Mouse (Mus musculus) A20 (cell line): ENCODE data around the gene Dnajc5.
A peak's percentile ranks its signal among the peaks of the same experiment; 100 is the strongest.

Source experiments
- DNase-seq: peaks from one replicate; pipeline ENCODE4 v3.0.0-alpha.2; 2011; ENCODE audit warnings: low read depth, low spot score

Dnajc5 gene

GRCm38 (mm10) chr2:181572921-181573920 is 52.9 kb downstream of the Dnajc5 start:
- DNase-seq = no peak

- no peak for DNase-seq
These were observed 53.7 kb downstream of the Dnajc5 start for GRCm38 (mm10) chr2:181573961-181574360.

- DNase-seq = no peak
These were observed 54.7 kb downstream of the Dnajc5 start for GRCm38 (mm10) chr2:181574921-181575545.

GRCm38 (mm10) chr2:181576613-181577012 is 56.3 kb downstream of the Dnajc5 start:
- DNase-seq = no peak

- no peak for DNase-seq
These were observed 56.8 kb downstream of the Dnajc5 start for GRCm38 (mm10) chr2:181577126-181577525.

- no peak for DNase-seq
These were observed 57.8 kb downstream of the Dnajc5 start for GRCm38 (mm10) chr2:181577981-181578581.

- no peak for DNase-seq
These were observed 58.7 kb downstream of the Dnajc5 start for GRCm38 (mm10) chr2:181578790-181579618.

- DNase-seq = no peak
These were observed 59.4 kb downstream of the Dnajc5 start for GRCm38 (mm10) chr2:181579681-181580080.

- no peak for DNase-seq
These were observed 60.0 kb downstream of the Dnajc5 start for GRCm38 (mm10) chr2:181580131-181580772.

GRCm38 (mm10) chr2:181581016-181581401 is 60.7 kb downstream of the Dnajc5 start:
- peak; percentile 95 for DNase-seq

- DNase-seq = peak; percentile 84
These were observed 61.3 kb downstream of the Dnajc5 start for GRCm38 (mm10) chr2:181581402-181582120.

- DNase-seq = no peak
These were observed 62.1 kb downstream of the Dnajc5 start for GRCm38 (mm10) chr2:181582358-181582757.

- DNase-seq = no peak
These were observed 62.7 kb downstream of the Dnajc5 start for GRCm38 (mm10) chr2:181582939-181583338.

- DNase-seq = no peak
These were observed 63.4 kb downstream of the Dnajc5 start for GRCm38 (mm10) chr2:181583460-181584257.

GRCm38 (mm10) chr2:181584411-181584942 is 64.2 kb downstream of the Dnajc5 start, which contains the start of gene Uckl1:
Uckl1 (minus strand) TSS chr2:181584892.
- DNase-seq = no peak

GRCm38 (mm10) chr2:181585506-181585905 is 65.2 kb downstream of the Dnajc5 start:
- DNase-seq = no peak

- DNase-seq = no peak
These were observed 65.8 kb downstream of the Dnajc5 start for GRCm38 (mm10) chr2:181586124-181586523.

- DNase-seq = no peak
These were observed 67.5 kb downstream of the Dnajc5 start for GRCm38 (mm10) chr2:181587796-181588195.

GRCm38 (mm10) chr2:181588229-181588780 is 68.0 kb downstream of the Dnajc5 start:
- no peak for DNase-seq
